Mouse (Mus musculus) embryonic fibroblast, embryonic 13.5 days (primary cell): ENCODE measurements around the gene Anxa5.

Source experiments
- CTCF ChIP-seq: IDR thresholded peaks from 2 replicates; pipeline ENCODE4 v1.5.1; 2011; ENCODE audit warnings: mild to moderate bottlenecking, control low read depth, low read length, moderate library complexity, borderline replicate concordance; ENCODE audit not compliant: insufficient read depth
- POLR2A ChIP-seq: IDR thresholded peaks from 2 replicates; pipeline ENCODE4 v1.6.1; 2011; ENCODE audit warnings: low read depth, mild to moderate bottlenecking, control low read depth, low read length, moderate library complexity

- no peak for TF ChIP-seq POLR2A
- TF ChIP-seq CTCF = no peak
Measured at GRCm38 (mm10) chr3:36471856-36472255, 3.8 kb downstream of the Anxa5 start.
